Mouse (Mus musculus): ENCODE measurements around the gene Ubox5. TPM values are rescaled to one million over a fixed set of nuclear protein-coding genes. Genes with fewer than 3 reads are reported as not detected.

The Ubox5 gene
- polyA plus RNA-seq, 1 experiment from 2014 or later: 14.4 TPM

- H3K4me1 ChIP-seq (replicated peaks; ENCODE audit: control insufficient read depth, insufficient read depth, low read length): peaks cover 4% of the 10 kb centered on the region; the same call in 1 of the 2 replicates
- H3K9ac ChIP-seq (ENCODE audit: low read depth, low read length): no peak overlapping the region
- DNase-seq (ENCODE audit: low spot score) (no peak), ATAC-seq (replicated peaks; ENCODE audit: low FRiP score) (no peak)
- peaks cover 6% of the 10 kb centered on the region for H3K27me3 ChIP-seq (replicated peaks; ENCODE audit: control insufficient read depth, insufficient read depth, low read length)
- H3K4me2 ChIP-seq: peak overlapping the region; percentile 85
- peak overlapping the region; percentile 93 for H3K4me3 ChIP-seq (ENCODE audit: low read depth, low read length)
- no peak overlapping the region for H3K27ac ChIP-seq (ENCODE audit: low read depth, low read length)
- WGBS: 54% methylated on average over 3 of the region's 3 CpGs
- peaks cover 11% of the 10 kb centered on the region for H3K36me3 ChIP-seq (ENCODE audit: control insufficient read depth, insufficient read depth, low read length)
- H3K9me3 ChIP-seq (ENCODE audit: control insufficient read depth, low read length): no peaks in the 10 kb centered on the region
These were observed 1.4 kb downstream of the Ubox5 start for GRCm38 (mm10) chr2:130628424-130628823.

- no peak overlapping the region for H3K4me3 ChIP-seq (ENCODE audit: low read depth, low read length)
- no peak overlapping the region for H3K27ac ChIP-seq (ENCODE audit: low read depth, low read length)
- DNase-seq (ENCODE audit: low spot score) (no peak), ATAC-seq (replicated peaks; ENCODE audit: low FRiP score) (no peak)
- H3K36me3 ChIP-seq (ENCODE audit: control insufficient read depth, insufficient read depth, low read length): peaks cover 24% of the 10 kb centered on the region; the same call in 1 of the 2 replicates
- WGBS: 96% methylated on average over 7 of the region's 7 CpGs
- no peaks in the 10 kb centered on the region for H3K9me3 ChIP-seq (ENCODE audit: control insufficient read depth, low read length)
- no peak overlapping the region for H3K4me2 ChIP-seq
- no peaks in the 10 kb centered on the region for H3K4me1 ChIP-seq (replicated peaks; ENCODE audit: control insufficient read depth, insufficient read depth, low read length)
- H3K9ac ChIP-seq (ENCODE audit: low read depth, low read length): no peak overlapping the region
- H3K27me3 ChIP-seq (replicated peaks; ENCODE audit: control insufficient read depth, insufficient read depth, low read length): no peaks in the 10 kb centered on the region
These were observed 10.9 kb downstream of the Ubox5 start for GRCm38 (mm10) chr2:130618972-130619371.

- H3K4me2 ChIP-seq: no peak overlapping the region
- WGBS: 67% methylated on average over 3 of the region's 3 CpGs
- no peak overlapping the region for H3K9ac ChIP-seq (ENCODE audit: low read depth, low read length)
- no peaks in the 10 kb centered on the region for H3K4me1 ChIP-seq (replicated peaks; ENCODE audit: control insufficient read depth, insufficient read depth, low read length)
- no peaks in the 10 kb centered on the region for H3K27me3 ChIP-seq (replicated peaks; ENCODE audit: control insufficient read depth, insufficient read depth, low read length)
- DNase-seq (ENCODE audit: low spot score) (no peak), ATAC-seq (replicated peaks; ENCODE audit: low FRiP score) (no peak)
- H3K4me3 ChIP-seq (ENCODE audit: low read depth, low read length): no peak overlapping the region
- peaks cover 19% of the 10 kb centered on the region; the same call in 1 of the 2 replicates for H3K36me3 ChIP-seq (ENCODE audit: control insufficient read depth, insufficient read depth, low read length)
- H3K27ac ChIP-seq (ENCODE audit: low read depth, low read length): no peak overlapping the region
- no peaks in the 10 kb centered on the region for H3K9me3 ChIP-seq (ENCODE audit: control insufficient read depth, low read length)
These were observed 16.7 kb downstream of the Ubox5 start for GRCm38 (mm10) chr2:130613091-130613490.

GRCm38 (mm10) chr2:130602195-130602594 lies 27.6 kb downstream of the Ubox5 start:
- H3K36me3 ChIP-seq (ENCODE audit: control insufficient read depth, insufficient read depth, low read length): peaks cover 28% of the 10 kb centered on the region
- H3K9me3 ChIP-seq (ENCODE audit: control insufficient read depth, low read length): no peaks in the 10 kb centered on the region
- H3K4me1 ChIP-seq (replicated peaks; ENCODE audit: control insufficient read depth, insufficient read depth, low read length): no peaks in the 10 kb centered on the region; the same call in none of the 2 replicates
- ATAC-seq (replicated peaks; ENCODE audit: low FRiP score) (no peak), DNase-seq (ENCODE audit: low spot score) (no peak)
- no peak overlapping the region for H3K4me3 ChIP-seq (ENCODE audit: low read depth, low read length)
- H3K27me3 ChIP-seq (replicated peaks; ENCODE audit: control insufficient read depth, insufficient read depth, low read length): no peaks in the 10 kb centered on the region
- 85% methylated on average over 4 of the region's 4 CpGs for WGBS
- no peak overlapping the region for H3K27ac ChIP-seq (ENCODE audit: low read depth, low read length)
- H3K4me2 ChIP-seq: no peak overlapping the region
- no peak overlapping the region for H3K9ac ChIP-seq (ENCODE audit: low read depth, low read length)

GRCm38 (mm10) chr2:130598399-130598798 lies 31.4 kb downstream of the Ubox5 start:
- Histone ChIP-seq H3K27ac (ENCODE audit: low read depth, low read length) (no peak overlapping the region), H3K27me3 (replicated peaks; ENCODE audit: control insufficient read depth, insufficient read depth, low read length) (no peaks in the 10 kb centered on the region), H3K36me3 (ENCODE audit: control insufficient read depth, insufficient read depth, low read length) (peaks cover 27% of the 10 kb centered on the region), H3K4me2 (no peak overlapping the region), H3K4me3 (ENCODE audit: low read depth, low read length) (no peak overlapping the region), H3K9me3 (ENCODE audit: control insufficient read depth, low read length) (no peaks in the 10 kb centered on the region), H3K4me1 (replicated peaks; ENCODE audit: control insufficient read depth, insufficient read depth, low read length) (peaks cover 6% of the 10 kb centered on the region), H3K9ac (ENCODE audit: low read depth, low read length) (no peak overlapping the region)
- DNase-seq (ENCODE audit: low spot score) (no peak), ATAC-seq (replicated peaks; ENCODE audit: low FRiP score) (no peak)
- 57% methylated on average over 3 of the region's 3 CpGs for WGBS

GRCm38 (mm10) chr2:130597601-130598010 lies 32.2 kb downstream of the Ubox5 start:
- ATAC-seq (replicated peaks; ENCODE audit: low FRiP score) (peak; percentile 57), DNase-seq (ENCODE audit: low spot score) (no peak)
- no peak overlapping the region for H3K27ac ChIP-seq (ENCODE audit: low read depth, low read length)
- H3K9ac ChIP-seq (ENCODE audit: low read depth, low read length): no peak overlapping the region
- H3K27me3 ChIP-seq (replicated peaks; ENCODE audit: control insufficient read depth, insufficient read depth, low read length): no peaks in the 10 kb centered on the region
- no peak overlapping the region for H3K4me2 ChIP-seq
- peaks cover 6% of the 10 kb centered on the region for H3K4me1 ChIP-seq (replicated peaks; ENCODE audit: control insufficient read depth, insufficient read depth, low read length)
- 20% methylated on average over 1 of the region's 1 CpGs for WGBS
- H3K36me3 ChIP-seq (ENCODE audit: control insufficient read depth, insufficient read depth, low read length): peaks cover 23% of the 10 kb centered on the region; the same call in 1 of the 2 replicates
- no peak overlapping the region for H3K4me3 ChIP-seq (ENCODE audit: low read depth, low read length)
- no peaks in the 10 kb centered on the region for H3K9me3 ChIP-seq (ENCODE audit: control insufficient read depth, low read length)

GRCm38 (mm10) chr2:130595596-130595995 lies 34.2 kb downstream of the Ubox5 start:
- Histone ChIP-seq H3K36me3 (ENCODE audit: control insufficient read depth, insufficient read depth, low read length) (peaks cover 30% of the 10 kb centered on the region; the same call in 1 of the 2 replicates), H3K4me3 (ENCODE audit: low read depth, low read length) (no peak overlapping the region), H3K27ac (ENCODE audit: low read depth, low read length) (no peak overlapping the region), H3K4me1 (replicated peaks; ENCODE audit: control insufficient read depth, insufficient read depth, low read length) (peaks cover 6% of the 10 kb centered on the region), H3K27me3 (replicated peaks; ENCODE audit: control insufficient read depth, insufficient read depth, low read length) (no peaks in the 10 kb centered on the region), H3K4me2 (no peak overlapping the region), H3K9ac (ENCODE audit: low read depth, low read length) (no peak overlapping the region), H3K9me3 (ENCODE audit: control insufficient read depth, low read length) (no peaks in the 10 kb centered on the region)
- DNase-seq (ENCODE audit: low spot score) (no peak), ATAC-seq (replicated peaks; ENCODE audit: low FRiP score) (no peak)
- 61% methylated on average over 1 of the region's 1 CpGs for WGBS

- ATAC-seq (replicated peaks; ENCODE audit: low FRiP score) (no peak), DNase-seq (ENCODE audit: low spot score) (no peak)
- Histone ChIP-seq H3K36me3 (ENCODE audit: control insufficient read depth, insufficient read depth, low read length) (peaks cover 17% of the 10 kb centered on the region; the same call in 1 of the 2 replicates), H3K27me3 (replicated peaks; ENCODE audit: control insufficient read depth, insufficient read depth, low read length) (no peaks in the 10 kb centered on the region), H3K4me1 (replicated peaks; ENCODE audit: control insufficient read depth, insufficient read depth, low read length) (peaks cover 5% of the 10 kb centered on the region), H3K4me3 (ENCODE audit: low read depth, low read length) (no peak overlapping the region), H3K9me3 (ENCODE audit: control insufficient read depth, low read length) (no peaks in the 10 kb centered on the region), H3K9ac (ENCODE audit: low read depth, low read length) (no peak overlapping the region), H3K27ac (ENCODE audit: low read depth, low read length) (no peak overlapping the region), H3K4me2 (no peak overlapping the region)
- 89% methylated on average over 2 of the region's 2 CpGs for WGBS
These were observed 38.8 kb downstream of the Ubox5 start for GRCm38 (mm10) chr2:130591016-130591415.

GRCm38 (mm10) chr2:130589761-130590160 lies 40.1 kb downstream of the Ubox5 start:
- Histone ChIP-seq H3K36me3 (ENCODE audit: control insufficient read depth, insufficient read depth, low read length) (peaks cover 11% of the 10 kb centered on the region; the same call in 1 of the 2 replicates), H3K9ac (ENCODE audit: low read depth, low read length) (no peak overlapping the region), H3K27me3 (replicated peaks; ENCODE audit: control insufficient read depth, insufficient read depth, low read length) (no peaks in the 10 kb centered on the region), H3K27ac (ENCODE audit: low read depth, low read length) (no peak overlapping the region), H3K4me2 (no peak overlapping the region), H3K4me1 (replicated peaks; ENCODE audit: control insufficient read depth, insufficient read depth, low read length) (no peaks in the 10 kb centered on the region), H3K4me3 (ENCODE audit: low read depth, low read length) (no peak overlapping the region), H3K9me3 (ENCODE audit: control insufficient read depth, low read length) (no peaks in the 10 kb centered on the region)
- ATAC-seq (replicated peaks; ENCODE audit: low FRiP score): no peak
- no peak for DNase-seq (ENCODE audit: low spot score)
- WGBS: 91% methylated on average over 2 of the region's 2 CpGs
